Mouse (Mus musculus): Measurements from ENCODE around the gene Rbm19. TPM values are rescaled to one million over a fixed set of nuclear protein-coding genes. Genes with fewer than 3 reads are reported as not detected.

Gene Rbm19
- polyA plus RNA-seq, 1 experiment from 2014 or later: 22.8 TPM

- H3K4me2 ChIP-seq: no peak overlapping the region
- 35% methylated on average over 6 of the region's 6 CpGs for WGBS
- no peaks in the 10 kb centered on the region for H3K9me3 ChIP-seq (replicated peaks)
- H3K4me1 ChIP-seq (replicated peaks): peaks cover 33% of the 10 kb centered on the region
- no peaks in the 10 kb centered on the region for H3K27me3 ChIP-seq (replicated peaks)
- H3K36me3 ChIP-seq: peaks cover 47% of the 10 kb centered on the region
- no peak overlapping the region for H3K4me3 ChIP-seq
- H3K9ac ChIP-seq: no peak overlapping the region
- H3K27ac ChIP-seq (ENCODE audit: poor library complexity, severe bottlenecking): no peak overlapping the region
- no peak for ATAC-seq (ENCODE audit: insufficient number of reproducible peaks, low FRiP score)
Measured at GRCm38 (mm10) chr5:120134000-120134399, 17.7 kb downstream of the Rbm19 start.

- Histone ChIP-seq H3K27me3 (replicated peaks) (no peaks in the 10 kb centered on the region), H3K4me2 (peak overlapping the region; percentile 51), H3K27ac (ENCODE audit: poor library complexity, severe bottlenecking) (peak overlapping the region; percentile 42), H3K36me3 (peaks cover 37% of the 10 kb centered on the region), H3K4me3 (no peak overlapping the region), H3K9ac (no peak overlapping the region; the same call in 1 of the 2 replicates), H3K9me3 (replicated peaks) (no peaks in the 10 kb centered on the region), H3K4me1 (replicated peaks) (peaks cover 35% of the 10 kb centered on the region)
- no peak for ATAC-seq (ENCODE audit: insufficient number of reproducible peaks, low FRiP score)
- 79% methylated on average over 14 of the region's 14 CpGs for WGBS
Measured at GRCm38 (mm10) chr5:120135337-120135736, 19.1 kb downstream of the Rbm19 start.

GRCm38 (mm10) chr5:120135823-120136222 is 19.6 kb downstream of the Rbm19 start:
- no peak overlapping the region for H3K4me3 ChIP-seq
- peak overlapping the region; percentile 51 for H3K4me2 ChIP-seq
- no peak overlapping the region; the same call in 1 of the 2 replicates for H3K9ac ChIP-seq
- no peaks in the 10 kb centered on the region for H3K9me3 ChIP-seq (replicated peaks)
- ATAC-seq (ENCODE audit: insufficient number of reproducible peaks, low FRiP score): 0 out of 2 replicates have a peak, but pooled peaks have one; percentile 20
- H3K27me3 ChIP-seq (replicated peaks): no peaks in the 10 kb centered on the region
- H3K27ac ChIP-seq (ENCODE audit: poor library complexity, severe bottlenecking): peak overlapping the region; percentile 42
- WGBS: 24% methylated on average over 3 of the region's 3 CpGs
- H3K4me1 ChIP-seq (replicated peaks): peaks cover 35% of the 10 kb centered on the region
- H3K36me3 ChIP-seq: peaks cover 37% of the 10 kb centered on the region

GRCm38 (mm10) chr5:120136236-120136675 is 20.0 kb downstream of the Rbm19 start:
- Histone ChIP-seq H3K27ac (ENCODE audit: poor library complexity, severe bottlenecking) (peak overlapping the region; percentile 42; the same call in 1 of the 2 replicates), H3K4me2 (peak overlapping the region; percentile 51), H3K4me3 (no peak overlapping the region), H3K4me1 (replicated peaks) (peaks cover 35% of the 10 kb centered on the region), H3K9ac (no peak overlapping the region), H3K9me3 (replicated peaks) (no peaks in the 10 kb centered on the region), H3K36me3 (peaks cover 37% of the 10 kb centered on the region), H3K27me3 (replicated peaks) (no peaks in the 10 kb centered on the region)
- WGBS: 10% methylated on average over 10 of the region's 10 CpGs
- ATAC-seq (ENCODE audit: insufficient number of reproducible peaks, low FRiP score): peak; percentile 87

- 84% methylated on average over 5 of the region's 5 CpGs for WGBS
- no peaks in the 10 kb centered on the region for H3K9me3 ChIP-seq (replicated peaks)
- peak overlapping the region; percentile 35; the same call in 1 of the 2 replicates for H3K27ac ChIP-seq (ENCODE audit: poor library complexity, severe bottlenecking)
- peaks cover 35% of the 10 kb centered on the region for H3K4me1 ChIP-seq (replicated peaks)
- no peak overlapping the region for H3K9ac ChIP-seq
- peak overlapping the region; percentile 37; the same call in 1 of the 2 replicates for H3K4me2 ChIP-seq
- H3K4me3 ChIP-seq: no peak overlapping the region
- peak; percentile 18; the same call in 1 of the 2 replicates for ATAC-seq (ENCODE audit: insufficient number of reproducible peaks, low FRiP score)
- no peaks in the 10 kb centered on the region for H3K27me3 ChIP-seq (replicated peaks)
- H3K36me3 ChIP-seq: peaks cover 40% of the 10 kb centered on the region
Measured at GRCm38 (mm10) chr5:120137038-120137437, 20.8 kb downstream of the Rbm19 start.

- peak overlapping the region; percentile 37 for H3K4me2 ChIP-seq
- H3K36me3 ChIP-seq: peaks cover 40% of the 10 kb centered on the region
Measured at GRCm38 (mm10) chr5:120137846-120138245, 21.6 kb downstream of the Rbm19 start.

GRCm38 (mm10) chr5:120138406-120138805 is 22.1 kb downstream of the Rbm19 start:
- Histone ChIP-seq H3K27ac (ENCODE audit: poor library complexity, severe bottlenecking) (peak overlapping the region; percentile 62), H3K9me3 (replicated peaks) (no peaks in the 10 kb centered on the region), H3K4me3 (peak overlapping the region; percentile 18), H3K36me3 (peaks cover 39% of the 10 kb centered on the region), H3K4me2 (peak overlapping the region; percentile 37), H3K9ac (peak overlapping the region; percentile 29; the same call in 1 of the 2 replicates), H3K27me3 (replicated peaks) (no peaks in the 10 kb centered on the region), H3K4me1 (replicated peaks) (peaks cover 41% of the 10 kb centered on the region)
- ATAC-seq (ENCODE audit: insufficient number of reproducible peaks, low FRiP score): no peak
- WGBS: 67% methylated on average over 3 of the region's 3 CpGs

More at GRCm38 (mm10) chr5:120137846-120138245, 21.6 kb downstream of the Rbm19 start:
- Histone ChIP-seq H3K27ac (ENCODE audit: poor library complexity, severe bottlenecking) (peak overlapping the region; percentile 62), H3K4me1 (replicated peaks) (peaks cover 35% of the 10 kb centered on the region), H3K4me3 (peak overlapping the region; percentile 18; the same call in 1 of the 2 replicates), H3K9me3 (replicated peaks) (no peaks in the 10 kb centered on the region), H3K27me3 (replicated peaks) (no peaks in the 10 kb centered on the region), H3K9ac (peak overlapping the region; percentile 29; the same call in 1 of the 2 replicates)
- ATAC-seq (ENCODE audit: insufficient number of reproducible peaks, low FRiP score): no peak
- 87% methylated on average over 1 of the region's 1 CpGs for WGBS

- no peaks in the 10 kb centered on the region for H3K9me3 ChIP-seq (replicated peaks)
- peaks cover 44% of the 10 kb centered on the region for H3K36me3 ChIP-seq
- H3K27ac ChIP-seq (ENCODE audit: poor library complexity, severe bottlenecking): peak overlapping the region; percentile 62
- peak overlapping the region; percentile 39; the same call in 1 of the 2 replicates for H3K9ac ChIP-seq
- peak; percentile 78 for ATAC-seq (ENCODE audit: insufficient number of reproducible peaks, low FRiP score)
- no peak overlapping the region for H3K4me3 ChIP-seq
- peak overlapping the region; percentile 37; the same call in 1 of the 2 replicates for H3K4me2 ChIP-seq
- H3K27me3 ChIP-seq (replicated peaks): no peaks in the 10 kb centered on the region
- H3K4me1 ChIP-seq (replicated peaks): peaks cover 43% of the 10 kb centered on the region
- 51% methylated on average over 8 of the region's 8 CpGs for WGBS
Measured at GRCm38 (mm10) chr5:120139224-120139623, 23.0 kb downstream of the Rbm19 start.

GRCm38 (mm10) chr5:120143941-120144340 is 27.7 kb downstream of the Rbm19 start:
- H3K4me1 ChIP-seq (replicated peaks): peaks cover 11% of the 10 kb centered on the region
- no peak overlapping the region for H3K27ac ChIP-seq (ENCODE audit: poor library complexity, severe bottlenecking)
- H3K4me3 ChIP-seq: no peak overlapping the region
- H3K9ac ChIP-seq: no peak overlapping the region
- peaks cover 59% of the 10 kb centered on the region for H3K36me3 ChIP-seq
- no peaks in the 10 kb centered on the region for H3K27me3 ChIP-seq (replicated peaks)
- WGBS: 54% methylated on average over 7 of the region's 7 CpGs
- no peak overlapping the region for H3K4me2 ChIP-seq
- no peak for ATAC-seq (ENCODE audit: insufficient number of reproducible peaks, low FRiP score)
- H3K9me3 ChIP-seq (replicated peaks): no peaks in the 10 kb centered on the region

GRCm38 (mm10) chr5:120145371-120146050 is 29.2 kb downstream of the Rbm19 start:
- Histone ChIP-seq H3K9me3 (replicated peaks) (no peaks in the 10 kb centered on the region), H3K9ac (no peak overlapping the region), H3K27ac (ENCODE audit: poor library complexity, severe bottlenecking) (no peak overlapping the region), H3K4me2 (no peak overlapping the region), H3K4me1 (replicated peaks) (peaks cover 9% of the 10 kb centered on the region; the same call in 1 of the 2 replicates), H3K4me3 (no peak overlapping the region), H3K27me3 (replicated peaks) (no peaks in the 10 kb centered on the region), H3K36me3 (peaks cover 65% of the 10 kb centered on the region)
- no peak for ATAC-seq (ENCODE audit: insufficient number of reproducible peaks, low FRiP score)
- 71% methylated on average over 19 of the region's 19 CpGs for WGBS

GRCm38 (mm10) chr5:120146051-120146385 is 29.8 kb downstream of the Rbm19 start:
- H3K4me3 ChIP-seq: no peak overlapping the region
- H3K27ac ChIP-seq (ENCODE audit: poor library complexity, severe bottlenecking): no peak overlapping the region
- H3K4me1 ChIP-seq (replicated peaks): peaks cover 9% of the 10 kb centered on the region; the same call in 1 of the 2 replicates
- H3K9me3 ChIP-seq (replicated peaks): no peaks in the 10 kb centered on the region
- WGBS: 55% methylated on average over 11 of the region's 11 CpGs
- H3K9ac ChIP-seq: no peak overlapping the region
- H3K27me3 ChIP-seq (replicated peaks): no peaks in the 10 kb centered on the region
- no peak overlapping the region for H3K4me2 ChIP-seq
- ATAC-seq (ENCODE audit: insufficient number of reproducible peaks, low FRiP score): no peak
- H3K36me3 ChIP-seq: peaks cover 60% of the 10 kb centered on the region
